Mouse (Mus musculus) heart, postnatal 25 days (tissue): ENCODE results near the gene Nppa. TPM values are rescaled to one million over a fixed set of nuclear protein-coding genes. Genes with fewer than 3 reads are reported as not detected.
"Not testable (repeated sequence)": the region's sequence is repeated elsewhere in the genome, so short reads cannot be mapped to it uniquely, and the experiment has no call there.

Source experiments
- DNase-seq: peaks from one replicate; pipeline ENCODE4 v3.0.0; 2022; ENCODE audit warnings: low spot score
- intact Hi-C: fragments of 180-260 bp; cut with DNase I; formaldehyde crosslinking; loops from one replicate; pipeline ENCODE4 v1.15.1; 2025
- total RNA-seq, 2 experiments: library from RNA; stranded (reverse); gene quantifications; 2 replicates each; pipeline ENCODE4 v1.2.3; 2021

Gene Nppa
- total RNA-seq, 2 experiments from 2014 or later, result 2,183 to 2,475 TPM

GRCm38 (mm10) chr4:148044113-148044512, 43.6 kb downstream of the Nppa start:
- DNase-seq, result no peak
- intact Hi-C loops, result no loop called here

GRCm38 (mm10) chr4:148046450-148047031, 46.0 kb downstream of the Nppa start:
- intact Hi-C loops, result no loop called here
- no peak for DNase-seq

GRCm38 (mm10) chr4:148050396-148050914, 49.9 kb downstream of the Nppa start:
- DNase-seq, intact Hi-C loops: not testable (repeated sequence)

GRCm38 (mm10) chr4:148051046-148051776, 50.7 kb downstream of the Nppa start:
- intact Hi-C loops, result no loop called here

More at GRCm38 (mm10) chr4:148051046-148051776, 50.7 kb downstream of the Nppa start:
- DNase-seq, result no peak

Other genes with a start within 250 kb of the Nppa start
- 1 to 10 TPM; 1.9 to 2.7 TPM for gene Zfp984, start 190.9 kb upstream of the Nppa start, total RNA-seq
- 10 to 100 TPM; 11.4 to 11.8 TPM for gene Zfp933, start 152.4 kb upstream of the Nppa start, total RNA-seq
- gene Miip, start 131.9 kb upstream of the Nppa start, total RNA-seq, result 1 to 10 TPM; 6.9 to 8.0 TPM
- 10 to 100 TPM; 23.8 to 26.4 TPM for gene Fv1, start 131.7 kb upstream of the Nppa start, total RNA-seq
- gene Mfn2, start 96.0 kb upstream of the Nppa start, total RNA-seq, result 100 to 1,000 TPM; 689 to 706 TPM
- gene Plod1, start 64.0 kb upstream of the Nppa start, total RNA-seq, result 10 to 100 TPM; 79.5 to 97.6 TPM
- 10 to 100 TPM; 36.4 to 39.3 TPM for gene 2510039O18Rik, start 59.8 kb upstream of the Nppa start, total RNA-seq
- gene Nppb, start 14.9 kb upstream of the Nppa start, total RNA-seq, result 100 to 1,000 TPM; 169 to 448 TPM
- 1 to 10 TPM; 8.6 to 8.7 TPM for gene Clcn6, start 38.1 kb downstream of the Nppa start, total RNA-seq
- gene Mthfr, start 38.4 kb downstream of the Nppa start, total RNA-seq, result 10 to 100 TPM in 1 of 2 experiments, 1 to 10 TPM in 1; 9.7 to 11.3 TPM
- gene Agtrap, start 87.3 kb downstream of the Nppa start, total RNA-seq, result 10 to 100 TPM; 43.0 to 43.5 TPM
- gene Mad2l2, start 129.7 kb downstream of the Nppa start, total RNA-seq, result 10 to 100 TPM; 11.9 to 12.8 TPM
- gene Draxin, start 130.0 kb downstream of the Nppa start, total RNA-seq, result under 1 TPM; 0.05 to 0.11 TPM
- gene Fbxo6, start 151.4 kb downstream of the Nppa start, total RNA-seq, result 10 to 100 TPM; 34.5 to 37.5 TPM
- gene Fbxo44, start 159.8 kb downstream of the Nppa start, total RNA-seq, result 10 to 100 TPM; 16.0 to 16.9 TPM
- under 1 TPM in 1 of 2 experiments, not detected in 1; 0.20 TPM for gene Fbxo2, start 159.9 kb downstream of the Nppa start, total RNA-seq